Mouse (Mus musculus): ENCODE data around the gene Cish. TPM values are rescaled to one million over a fixed set of nuclear protein-coding genes. Genes with fewer than 3 reads are reported as not detected.
A peak's percentile ranks its signal among the peaks of the same experiment; 100 is the strongest.

Gene Cish
- total and polyA plus RNA-seq, 2 experiments from 2014 or later = 4.0 to 11.2 TPM

DNA sequence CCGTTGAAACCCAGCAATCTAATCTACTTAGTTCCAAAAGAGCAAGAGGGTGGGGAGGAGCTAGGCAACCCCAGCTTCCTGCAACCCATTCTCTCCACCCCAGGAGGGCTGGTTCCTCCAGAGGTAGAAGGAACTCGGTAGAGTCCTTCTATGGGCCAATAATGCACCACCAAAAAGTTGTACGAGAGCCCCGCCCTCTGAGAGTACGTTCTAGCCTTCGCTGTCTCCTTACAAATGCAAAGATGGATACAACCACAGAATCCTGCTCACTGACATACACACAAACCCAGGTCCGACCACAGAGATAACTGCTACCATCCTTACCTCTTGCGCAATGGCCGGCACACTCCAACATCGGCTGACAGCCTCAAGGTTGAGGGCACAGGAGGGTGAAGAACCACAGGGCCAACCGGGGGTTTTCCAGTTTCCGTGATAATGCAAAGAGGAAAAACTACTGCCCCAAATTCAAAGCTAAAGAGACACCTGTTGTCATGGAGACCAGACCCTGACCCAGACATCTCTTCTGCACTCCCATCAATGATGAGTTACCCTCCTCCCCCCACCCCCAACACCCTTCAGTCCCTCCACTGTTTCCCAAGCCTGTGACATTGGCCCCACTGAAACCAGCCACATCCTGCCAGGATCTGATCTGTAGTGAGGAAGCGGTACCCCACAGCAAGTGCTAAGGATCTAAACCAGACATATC is 15.4 kb upstream of the Cish start:
- DNase-seq (no peak), ATAC-seq (no peak)
- 53% methylated on average over 13 of the region's 13 CpGs for WGBS
- Histone ChIP-seq H3K36me3 (ENCODE audit: insufficient read depth) (no peaks in the 10 kb centered on the region), H3K9ac (no peak overlapping the region), H3K4me1 (ENCODE audit: insufficient read depth) (no peaks in the 10 kb centered on the region), H3K4me3 (ENCODE audit: low read depth, low read length) (no peak overlapping the region), H3K27ac (ENCODE audit: low read depth, low read length) (no peak overlapping the region), H3K4me2 (ENCODE audit: low read depth) (no peak overlapping the region), H3K9me3 (ENCODE audit: low read length) (no peaks in the 10 kb centered on the region), H3K27me3 (ENCODE audit: insufficient read depth, low read length) (no peaks in the 10 kb centered on the region)
- no peak for TF ChIP-seq CTCF (IDR thresholded peaks at IDR 0.05; ENCODE audit: low read depth)

DNA sequence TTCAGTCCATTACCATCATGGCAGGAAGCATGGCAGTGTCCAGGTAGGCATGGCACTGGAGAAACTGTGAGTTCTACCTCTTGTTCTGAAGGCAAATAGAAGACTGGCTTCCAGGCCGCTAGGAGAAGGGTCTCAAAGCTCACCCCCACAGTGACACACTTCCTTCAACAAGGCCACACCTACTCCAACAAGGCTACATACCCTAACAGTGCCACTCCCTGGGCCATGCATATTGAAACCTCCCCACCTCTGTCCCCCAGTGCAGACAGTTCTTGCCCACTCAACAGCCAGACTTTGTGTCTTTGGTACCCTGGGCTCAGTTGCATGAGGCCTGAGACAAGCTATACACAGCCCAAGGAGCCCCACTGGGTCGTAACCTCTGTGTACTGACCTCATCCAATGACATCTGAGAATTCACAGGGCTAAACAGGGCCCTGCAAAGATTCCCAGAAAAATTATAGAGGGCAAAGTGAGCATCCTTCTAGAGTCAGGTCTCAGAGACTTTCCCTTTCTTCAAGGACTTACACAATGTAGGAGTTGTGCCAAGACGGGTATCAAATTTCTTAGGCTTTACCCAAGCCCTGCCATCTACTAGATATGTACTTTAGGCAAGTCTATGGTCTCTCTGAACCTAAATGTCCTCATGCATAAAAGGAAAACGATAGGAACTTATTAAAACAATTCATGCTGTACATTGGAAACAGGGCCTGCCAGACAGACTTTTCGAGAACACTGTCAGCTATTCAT is 14.4 kb upstream of the Cish start:
- Histone ChIP-seq H3K9ac (no peak overlapping the region), H3K27me3 (ENCODE audit: insufficient read depth, low read length) (no peaks in the 10 kb centered on the region), H3K27ac (ENCODE audit: low read depth, low read length) (no peak overlapping the region), H3K9me3 (ENCODE audit: low read length) (no peaks in the 10 kb centered on the region), H3K4me2 (ENCODE audit: low read depth) (no peak overlapping the region), H3K4me1 (ENCODE audit: insufficient read depth) (no peaks in the 10 kb centered on the region), H3K36me3 (ENCODE audit: insufficient read depth) (no peaks in the 10 kb centered on the region), H3K4me3 (ENCODE audit: low read depth, low read length) (no peak overlapping the region)
- DNase-seq (no peak), ATAC-seq (no peak)
- 87% methylated on average over 5 of the region's 5 CpGs for WGBS
- TF ChIP-seq CTCF (IDR thresholded peaks at IDR 0.05; ENCODE audit: low read depth) = no peak

DNA sequence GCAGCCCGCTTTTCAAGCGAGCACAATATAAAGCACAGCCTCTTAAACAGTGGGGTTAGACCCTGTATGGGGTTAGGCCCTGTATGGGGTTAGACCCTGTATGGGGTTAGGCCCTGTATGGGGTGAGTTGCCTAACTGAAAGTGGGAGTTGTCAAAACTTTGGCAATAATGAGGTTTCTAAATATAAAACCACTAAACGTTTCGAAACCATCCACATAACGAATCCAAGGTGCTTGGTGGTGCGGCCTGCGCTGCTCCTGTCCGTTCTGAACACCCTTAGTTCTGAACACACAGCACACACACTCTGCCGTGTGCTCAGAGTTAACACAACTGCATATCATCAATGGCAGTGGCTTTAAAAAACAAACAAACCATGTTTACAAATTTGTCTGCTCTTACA is 12.9 kb upstream of the Cish start:
- no peak for TF ChIP-seq CTCF (IDR thresholded peaks at IDR 0.05; ENCODE audit: low read depth)
- H3K27me3 ChIP-seq (ENCODE audit: insufficient read depth, low read length) = no peaks in the 10 kb centered on the region
- 85% methylated on average over 9 of the region's 9 CpGs for WGBS
- H3K9me3 ChIP-seq (ENCODE audit: low read length) = no peaks in the 10 kb centered on the region
- H3K4me1 ChIP-seq (ENCODE audit: insufficient read depth) = no peaks in the 10 kb centered on the region
- ATAC-seq = no peak
- no peak overlapping the region for H3K9ac ChIP-seq
- DNase-seq = no peak
- no peaks in the 10 kb centered on the region for H3K36me3 ChIP-seq (ENCODE audit: insufficient read depth)
- H3K27ac ChIP-seq (ENCODE audit: low read depth, low read length) = no peak overlapping the region
- H3K4me2 ChIP-seq (ENCODE audit: low read depth) = no peak overlapping the region
- no peak overlapping the region for H3K4me3 ChIP-seq (ENCODE audit: low read depth, low read length)

DNA sequence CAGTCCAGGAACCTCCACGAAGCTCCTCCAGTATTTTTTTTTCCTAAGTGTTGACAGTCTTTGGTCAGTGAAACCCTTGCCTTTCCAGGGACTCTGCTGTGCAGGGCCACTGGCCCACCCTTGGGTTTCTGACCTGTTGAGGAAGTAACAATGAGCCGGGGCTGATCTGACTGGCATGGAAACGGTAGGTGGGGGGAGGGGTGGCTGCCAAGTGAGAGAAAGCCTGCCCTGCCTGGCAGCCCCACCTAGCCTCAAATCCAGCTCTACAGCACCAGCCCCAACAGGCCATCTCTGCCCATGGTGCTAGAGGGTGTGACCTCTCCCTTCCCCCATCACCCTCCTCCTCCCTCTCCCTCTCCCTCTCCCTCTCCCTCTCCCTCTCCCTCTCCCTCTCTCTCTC is 10.8 kb upstream of the Cish start:
- TF ChIP-seq CTCF (IDR thresholded peaks at IDR 0.05; ENCODE audit: low read depth) = no peak
- Histone ChIP-seq H3K9me3 (ENCODE audit: low read length) (no peaks in the 10 kb centered on the region), H3K36me3 (ENCODE audit: insufficient read depth) (no peaks in the 10 kb centered on the region), H3K9ac (no peak overlapping the region), H3K27me3 (ENCODE audit: insufficient read depth, low read length) (no peaks in the 10 kb centered on the region), H3K4me3 (ENCODE audit: low read depth, low read length) (no peak overlapping the region), H3K27ac (ENCODE audit: low read depth, low read length) (no peak overlapping the region), H3K4me2 (ENCODE audit: low read depth) (no peak overlapping the region), H3K4me1 (ENCODE audit: insufficient read depth) (no peaks in the 10 kb centered on the region)
- DNase-seq = no peak
- WGBS = 16% methylated on average over 3 of the region's 3 CpGs
- no peak for ATAC-seq

DNA sequence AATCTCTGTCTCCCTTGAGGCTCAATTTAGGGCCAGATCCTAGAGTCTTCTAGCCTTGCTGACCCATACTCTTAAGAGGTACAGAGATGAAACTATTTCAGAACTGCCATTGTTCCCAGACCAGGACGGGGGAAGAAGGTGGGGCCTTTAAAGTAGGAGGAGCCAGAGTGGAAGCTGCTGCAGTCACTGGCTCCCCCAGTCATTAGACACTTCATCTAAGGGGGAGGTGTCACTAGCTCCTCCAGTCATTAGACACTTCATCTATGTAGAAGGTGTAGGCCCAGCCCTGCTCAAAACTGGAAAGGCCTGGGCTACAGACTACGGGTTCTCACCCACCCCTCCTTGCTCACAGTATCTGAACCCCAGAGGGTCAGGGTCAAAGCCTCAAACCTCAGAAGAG is 8.5 kb upstream of the Cish start:
- no peak for ATAC-seq
- WGBS = 80% methylated on average over 2 of the region's 2 CpGs

DNA sequence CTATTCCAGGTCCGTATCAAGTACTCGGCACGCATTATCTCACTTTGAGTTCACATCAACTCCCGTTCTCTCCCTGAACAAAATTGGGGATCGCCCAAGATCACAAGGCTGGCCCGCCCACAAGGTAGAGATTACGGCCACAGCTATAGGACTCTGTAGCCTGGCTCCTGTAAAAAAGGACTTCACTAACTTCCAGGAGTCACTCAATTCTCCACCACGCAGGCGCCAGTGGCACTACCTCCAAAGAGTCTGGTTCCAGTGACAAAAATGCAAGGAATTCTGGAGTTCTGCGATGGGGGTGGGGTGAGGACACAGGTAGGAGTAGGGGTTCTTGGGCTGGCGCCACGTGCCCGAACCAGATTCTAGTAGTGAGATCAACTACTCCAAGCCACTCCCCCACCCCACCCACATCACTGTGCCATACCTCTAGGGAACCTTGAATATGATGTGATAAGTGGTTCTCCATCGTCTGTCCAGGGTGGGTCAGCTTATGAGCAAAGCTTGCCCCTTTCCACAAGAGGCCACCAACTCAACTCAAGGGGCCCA is 7.6 kb upstream of the Cish start:
- H3K4me2 ChIP-seq (ENCODE audit: low read depth) = no peak overlapping the region

More for the DNA sequence above, 8.5 kb upstream of the Cish start:
- Histone ChIP-seq H3K9me3 (ENCODE audit: low read length) (no peaks in the 10 kb centered on the region), H3K27ac (ENCODE audit: low read depth, low read length) (no peak overlapping the region), H3K36me3 (ENCODE audit: insufficient read depth) (no peaks in the 10 kb centered on the region), H3K4me3 (ENCODE audit: low read depth, low read length) (no peak overlapping the region), H3K4me2 (ENCODE audit: low read depth) (no peak overlapping the region), H3K4me1 (ENCODE audit: insufficient read depth) (no peaks in the 10 kb centered on the region), H3K27me3 (ENCODE audit: insufficient read depth, low read length) (0 out of 2 replicates have a peak, but pooled peaks cover 4% of the 10 kb centered on the region), H3K9ac (no peak overlapping the region)
- no peak for TF ChIP-seq CTCF (IDR thresholded peaks at IDR 0.05; ENCODE audit: low read depth)
- no peak for DNase-seq

DNA sequence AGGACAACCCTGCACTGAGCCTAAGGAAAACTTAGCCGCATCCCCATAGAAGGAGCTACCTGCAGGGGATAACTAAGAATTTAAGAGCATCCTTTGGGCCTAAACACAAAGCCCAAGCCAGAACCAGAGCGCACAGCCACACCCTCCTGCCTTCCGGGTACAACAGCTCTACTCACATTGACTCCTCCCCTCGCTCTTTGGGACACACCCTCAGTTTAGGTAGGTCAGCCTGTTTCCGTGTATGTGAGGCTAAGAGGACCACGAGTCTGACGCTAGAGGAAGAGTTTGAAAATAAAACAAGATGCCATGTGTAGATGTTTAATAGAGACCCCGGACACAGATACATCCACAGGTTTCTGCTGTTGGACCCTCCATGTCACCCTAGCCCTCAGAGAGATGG is 7.1 kb upstream of the Cish start:
- DNase-seq = no peak
- Histone ChIP-seq H3K9ac (no peak overlapping the region), H3K27ac (ENCODE audit: low read depth, low read length) (no peak overlapping the region), H3K4me1 (ENCODE audit: insufficient read depth) (no peaks in the 10 kb centered on the region), H3K36me3 (ENCODE audit: insufficient read depth) (no peaks in the 10 kb centered on the region), H3K4me2 (ENCODE audit: low read depth) (peak overlapping the region; percentile 61), H3K27me3 (ENCODE audit: insufficient read depth, low read length) (0 out of 2 replicates have a peak, but pooled peaks cover 4% of the 10 kb centered on the region), H3K4me3 (ENCODE audit: low read depth, low read length) (no peak overlapping the region), H3K9me3 (ENCODE audit: low read length) (no peaks in the 10 kb centered on the region)
- ATAC-seq = no peak
- no peak for TF ChIP-seq CTCF (IDR thresholded peaks at IDR 0.05; ENCODE audit: low read depth)
- 30% methylated on average over 8 of the region's 8 CpGs for WGBS

More for the DNA sequence above, 7.6 kb upstream of the Cish start:
- TF ChIP-seq CTCF (IDR thresholded peaks at IDR 0.05; ENCODE audit: low read depth) = no peak
- H3K4me1 ChIP-seq (ENCODE audit: insufficient read depth) = no peaks in the 10 kb centered on the region
- no peak for ATAC-seq
- H3K27me3 ChIP-seq (ENCODE audit: insufficient read depth, low read length) = 0 out of 2 replicates have a peak, but pooled peaks cover 4% of the 10 kb centered on the region
- H3K27ac ChIP-seq (ENCODE audit: low read depth, low read length) = no peak overlapping the region
- no peak for DNase-seq
- no peak overlapping the region for H3K9ac ChIP-seq
- no peaks in the 10 kb centered on the region for H3K36me3 ChIP-seq (ENCODE audit: insufficient read depth)
- 95% methylated on average over 14 of the region's 14 CpGs for WGBS
- H3K9me3 ChIP-seq (ENCODE audit: low read length) = no peaks in the 10 kb centered on the region
- no peak overlapping the region for H3K4me3 ChIP-seq (ENCODE audit: low read depth, low read length)
